Mouse (Mus musculus): Measurements from ENCODE around the gene Ppp2r5d. TPM values are rescaled to one million over a fixed set of nuclear protein-coding genes. Genes with fewer than 3 reads are reported as not detected.

The Ppp2r5d gene
- total RNA-seq, 2 experiments from 2014 or later: 26.9 to 29.1 TPM

DNA sequence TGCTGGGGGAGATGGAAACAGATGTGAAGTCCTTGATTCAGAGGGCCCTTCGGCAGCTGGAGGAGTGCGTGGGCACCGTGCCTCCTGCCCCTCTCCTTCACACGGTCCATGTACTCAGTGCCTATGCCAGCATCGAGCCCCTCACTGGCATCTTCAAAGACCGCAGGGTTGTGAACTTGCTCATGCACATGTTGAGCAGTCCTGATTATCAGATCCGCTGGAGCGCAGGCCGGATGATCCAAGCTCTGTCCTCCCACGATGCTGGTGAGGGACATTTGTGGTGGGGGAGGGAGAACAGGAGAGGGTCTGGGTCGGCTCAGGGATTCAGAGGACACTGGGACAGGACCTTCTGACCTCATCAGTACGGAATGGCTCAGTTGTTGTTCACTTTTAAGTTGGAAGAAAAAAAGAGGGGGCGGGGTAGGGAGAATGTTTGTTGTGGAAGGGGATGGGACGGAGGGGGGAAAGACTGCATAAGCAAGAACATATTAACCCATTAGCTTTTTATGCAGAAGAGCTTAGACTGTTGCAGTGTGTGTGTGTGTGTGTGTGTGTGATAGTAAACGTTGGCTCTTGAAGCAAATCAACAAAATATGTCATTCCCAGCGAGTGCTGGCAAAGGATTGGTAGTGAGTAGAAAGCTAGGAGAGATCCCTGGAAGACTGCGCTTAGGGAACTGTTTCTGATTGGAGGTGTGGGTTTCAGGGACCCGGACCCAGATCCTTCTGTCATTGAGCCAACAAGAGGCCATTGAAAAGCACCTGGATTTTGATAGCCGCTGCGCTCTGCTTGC is 53.0 kb downstream of the Ppp2r5d start:
- intact Hi-C loops (cut with DNase I; ENCODE audit: low total_unique reads): no loop called here
- DNase-seq: no peak

DNA sequence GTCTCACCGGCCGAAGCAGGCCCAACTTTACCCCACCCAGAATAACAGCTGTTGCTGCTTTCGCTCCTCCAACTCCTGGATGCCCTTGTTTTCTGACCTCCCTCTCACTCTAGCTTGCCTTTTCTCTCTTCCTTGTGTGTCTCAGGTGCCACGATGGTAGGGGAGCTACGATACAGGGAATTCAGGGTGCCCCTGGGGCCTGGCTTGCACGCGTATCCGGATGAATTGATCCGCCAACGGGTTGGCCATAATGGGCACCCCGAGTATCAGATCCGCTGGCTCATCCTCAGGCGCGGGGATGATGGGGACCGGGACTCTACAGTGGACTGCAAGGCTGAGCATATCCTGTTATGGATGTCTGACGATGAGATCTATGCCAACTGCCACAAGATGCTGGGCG is 53.6 kb downstream of the Ppp2r5d start:
- intact Hi-C loops (cut with DNase I; ENCODE audit: low total_unique reads): no loop called here
- DNase-seq: no peak

DNA sequence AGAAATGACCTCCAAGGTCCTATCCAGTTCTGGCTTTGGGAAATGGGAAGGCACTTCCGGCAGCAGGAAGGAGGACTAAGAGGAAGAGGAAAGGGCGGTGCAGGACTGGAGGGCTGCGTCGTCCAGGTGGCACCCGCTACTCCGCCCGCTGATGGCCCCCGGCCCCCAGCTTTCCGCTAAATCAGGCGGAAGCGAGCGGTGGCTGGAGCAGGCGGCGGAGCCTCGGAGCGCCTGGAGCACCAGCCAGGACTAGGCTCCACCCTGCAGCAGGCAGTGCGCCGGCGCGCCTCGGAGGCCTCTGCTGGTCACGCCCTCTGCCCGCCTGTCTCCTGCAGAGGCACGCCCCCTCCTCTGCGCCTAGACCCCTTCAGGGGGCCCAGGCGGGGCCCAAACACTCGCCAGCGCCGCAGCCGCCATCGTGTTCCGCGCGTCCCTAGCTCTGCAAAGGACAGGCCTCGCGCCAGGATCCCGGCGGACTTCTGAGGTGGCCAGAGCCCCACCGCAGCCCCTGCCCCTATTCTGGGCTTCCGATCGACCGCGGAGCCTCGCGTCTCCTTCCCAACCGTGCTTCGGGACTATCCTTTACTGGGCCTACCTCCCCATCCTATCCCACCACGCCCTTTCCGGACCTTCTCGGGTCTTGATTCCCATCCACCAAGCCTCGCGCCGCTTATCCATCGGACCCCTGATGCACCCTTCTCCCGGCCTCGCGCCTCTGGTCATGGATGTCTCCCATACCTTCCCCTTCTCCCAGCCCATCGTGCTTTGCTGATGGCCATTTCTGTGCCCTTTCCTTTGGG is 54.5 kb downstream of the Ppp2r5d start, which contains the start of gene Cul7:
Gene Cul7 (plus strand): TSS at position 106 of the 800 bp plus-strand sequence.
- intact Hi-C loops (cut with DNase I; ENCODE audit: low total_unique reads): no loop called here
- peak; percentile 96 for DNase-seq

DNA sequence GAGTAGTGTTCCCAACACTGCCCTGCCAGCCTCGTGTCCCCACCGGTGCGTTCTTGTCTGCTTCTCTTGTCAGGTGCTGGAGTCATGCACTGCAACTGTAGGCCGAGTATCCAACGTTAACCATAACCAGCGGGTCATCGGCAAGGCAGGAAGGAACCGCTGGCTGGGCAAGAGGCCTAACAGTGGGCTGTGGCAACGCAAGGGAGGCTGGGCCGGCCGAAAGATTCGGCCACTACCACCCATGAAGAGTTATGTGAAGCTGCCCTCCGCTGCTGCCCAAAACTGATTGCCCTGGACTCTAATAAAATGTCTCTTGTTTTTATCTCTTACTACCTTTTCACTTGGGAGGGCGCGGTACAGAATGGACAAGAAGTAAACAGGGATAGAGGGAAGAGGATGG is 55.1 kb downstream of the Ppp2r5d start:
- DNase-seq: no peak
- intact Hi-C loops (cut with DNase I; ENCODE audit: low total_unique reads): no loop called here

DNA sequence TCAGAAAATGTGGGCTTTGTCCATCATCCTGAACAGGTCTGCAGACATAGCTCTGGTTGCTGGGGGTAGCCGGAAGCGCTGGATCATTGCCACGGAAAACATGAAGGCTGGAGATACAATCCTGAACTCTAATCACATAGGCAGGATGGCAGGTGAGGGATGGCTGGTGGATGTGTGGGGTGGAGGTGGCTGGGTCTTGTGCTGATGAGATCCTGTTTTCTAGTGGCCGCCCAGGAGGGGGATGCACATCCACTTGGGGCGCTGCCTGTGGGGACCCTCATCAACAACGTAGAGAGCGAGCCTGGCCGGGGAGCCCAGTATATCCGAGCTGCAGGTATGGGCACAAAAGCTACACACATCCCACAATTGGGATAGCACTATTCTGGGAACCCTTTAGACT is 56.5 kb downstream of the Ppp2r5d start:
- intact Hi-C loops (cut with DNase I; ENCODE audit: low total_unique reads): no loop called here
- DNase-seq: no peak

DNA sequence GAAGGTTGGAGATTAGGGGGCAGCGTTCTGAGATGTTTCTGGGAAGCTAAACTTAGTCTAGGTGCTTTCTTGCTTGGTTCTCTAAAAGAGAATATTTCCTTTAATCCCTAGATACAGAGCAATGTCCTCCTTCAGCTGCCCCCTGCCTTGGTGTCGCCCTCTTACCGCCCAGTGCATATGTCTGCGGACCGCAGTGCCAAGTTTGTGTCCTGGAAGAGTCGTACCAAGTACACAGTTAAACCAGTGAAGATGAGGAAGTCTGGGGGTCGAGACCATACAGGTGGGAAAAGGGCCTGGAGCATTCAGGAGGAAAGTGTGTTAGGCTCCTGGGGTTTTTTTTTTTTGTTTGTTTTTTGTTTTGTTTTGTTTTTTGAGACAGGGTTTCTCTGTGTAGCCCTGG is 57.6 kb downstream of the Ppp2r5d start:
- no peak for DNase-seq
- intact Hi-C loops (cut with DNase I; ENCODE audit: low total_unique reads): no loop called here

DNA sequence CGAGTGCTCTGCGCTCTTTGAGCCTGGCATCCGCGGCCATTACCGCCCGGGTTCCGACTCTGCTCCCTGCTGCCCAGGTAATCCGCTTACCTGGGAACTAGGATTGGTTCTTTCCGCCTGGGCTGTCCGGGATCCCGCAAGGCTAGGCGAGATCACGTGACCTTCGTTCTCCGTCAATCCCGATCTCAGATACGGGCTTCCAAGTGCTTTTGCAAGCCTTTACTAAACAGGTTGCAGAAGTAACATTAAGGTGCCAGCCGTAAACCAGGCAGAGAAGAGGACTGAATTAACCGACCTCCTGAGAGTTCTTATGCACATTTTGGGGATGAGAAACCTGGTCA is 58.6 kb downstream of the Ppp2r5d start:
- DNase-seq: no peak
- intact Hi-C loops (cut with DNase I; ENCODE audit: low total_unique reads): no loop called here

DNA sequence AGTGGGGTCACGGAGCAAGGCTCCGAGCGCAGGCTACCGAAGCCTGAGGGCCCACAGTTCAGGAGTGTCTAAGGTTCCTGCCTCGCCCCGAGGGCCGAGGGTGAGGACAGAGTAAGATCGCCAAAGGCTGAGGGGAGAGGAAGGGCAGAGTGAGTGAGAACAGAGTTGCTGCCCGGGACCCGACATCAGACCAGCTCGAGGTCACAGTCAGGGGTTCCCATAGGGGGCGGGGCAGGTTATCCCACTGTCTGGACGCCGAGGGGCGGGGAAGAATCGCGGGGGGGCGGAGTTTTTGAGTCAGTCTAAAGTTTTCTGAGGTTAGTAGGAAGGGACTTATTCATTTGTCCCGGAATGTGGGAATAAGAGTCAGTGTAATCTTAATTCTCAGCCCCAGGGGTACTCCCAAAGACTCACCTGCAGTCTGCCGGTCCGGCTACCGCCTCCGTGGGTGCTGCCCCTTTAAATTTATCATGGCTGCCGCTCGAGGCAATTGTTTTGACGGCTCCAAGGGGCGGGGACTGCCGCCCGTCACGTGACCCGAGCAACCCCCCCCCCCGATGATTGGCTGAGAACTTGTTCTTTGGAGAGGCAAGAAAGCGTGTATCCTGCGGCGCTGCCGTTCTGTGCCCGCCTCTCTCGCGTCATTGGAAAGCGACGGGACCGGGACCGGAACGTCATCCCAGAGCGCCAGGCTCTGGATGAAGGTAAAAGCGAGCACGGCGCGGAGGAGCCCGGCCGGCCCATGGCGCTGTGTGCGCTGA is 59.2 kb downstream of the Ppp2r5d start, which contains the start of the genes Klc4 and Mrpl2:
Gene Klc4 (minus strand): TSS at position 462 of the 761 bp plus-strand sequence.
Gene Mrpl2 (plus strand): TSS at position 669 of the 761 bp plus-strand sequence.
- intact Hi-C loops (cut with DNase I; ENCODE audit: low total_unique reads): no loop called here

DNA sequence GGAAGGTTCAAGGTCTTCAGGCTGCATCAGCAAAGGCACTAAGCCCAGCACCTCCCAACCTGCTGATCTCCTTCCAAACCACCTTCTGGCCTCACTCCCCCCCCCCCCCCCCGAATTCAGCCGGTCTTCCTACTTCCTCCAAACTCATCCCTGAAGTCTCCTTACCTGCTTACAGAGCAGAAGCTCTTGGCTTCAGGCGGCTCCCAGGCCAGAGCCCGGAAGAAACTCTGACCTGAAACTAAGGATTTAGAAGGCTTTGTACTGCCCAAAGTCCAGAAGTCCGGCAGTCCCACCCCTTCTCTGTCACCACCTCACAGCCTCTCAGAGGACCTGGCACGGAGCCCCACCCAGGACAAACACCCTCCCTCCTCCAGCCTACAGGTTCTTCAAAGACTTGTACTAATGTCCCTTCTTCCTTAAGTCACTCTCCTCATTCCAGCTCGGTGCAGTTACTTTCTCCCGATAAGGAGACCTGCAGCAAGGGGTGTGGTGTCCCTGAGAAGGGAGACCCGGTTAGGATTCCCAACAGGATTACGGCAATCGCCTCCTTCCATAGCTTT is 59.9 kb downstream of the Ppp2r5d start:
- peak; percentile 48 for DNase-seq

More for the DNA sequence above, 59.2 kb downstream of the Ppp2r5d start, which contains the start of the genes Klc4 and Mrpl2:
- DNase-seq: peak; percentile 97

DNA sequence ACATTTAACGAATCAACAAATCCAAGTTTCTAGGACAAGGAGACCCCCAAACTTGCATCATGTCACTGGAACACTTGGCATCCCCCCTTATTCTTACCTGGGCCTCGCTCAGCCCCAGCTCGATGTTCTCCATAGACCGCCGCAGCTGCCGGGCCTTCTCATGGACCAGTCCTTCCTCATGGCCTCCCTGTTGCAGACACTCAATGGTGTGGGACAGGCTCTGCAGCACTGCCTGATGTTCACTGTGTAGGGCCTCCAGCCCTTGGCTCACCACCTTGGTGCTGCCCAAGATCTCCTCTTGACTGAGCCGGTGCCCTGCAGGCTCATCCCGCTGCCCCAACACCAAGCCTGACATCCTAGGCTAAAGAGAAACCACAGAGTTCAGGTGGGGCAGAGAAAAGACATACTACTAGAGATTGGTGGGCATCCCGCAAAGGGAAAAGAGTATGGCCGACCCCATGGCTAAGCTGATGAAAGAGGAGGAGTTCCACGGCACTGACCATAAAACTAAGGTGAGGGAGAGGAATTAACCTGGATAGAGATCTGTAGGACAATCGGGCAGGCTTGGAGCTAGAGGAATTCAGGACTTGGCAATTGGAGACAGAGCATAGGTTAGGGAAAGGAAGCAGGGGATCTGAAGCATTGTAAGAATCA is 60.6 kb downstream of the Ppp2r5d start:
- intact Hi-C loops (cut with DNase I; ENCODE audit: low total_unique reads): no loop called here
- DNase-seq: no peak

More for the DNA sequence above, 59.9 kb downstream of the Ppp2r5d start:
- intact Hi-C loops (cut with DNase I; ENCODE audit: low total_unique reads): no loop called here

DNA sequence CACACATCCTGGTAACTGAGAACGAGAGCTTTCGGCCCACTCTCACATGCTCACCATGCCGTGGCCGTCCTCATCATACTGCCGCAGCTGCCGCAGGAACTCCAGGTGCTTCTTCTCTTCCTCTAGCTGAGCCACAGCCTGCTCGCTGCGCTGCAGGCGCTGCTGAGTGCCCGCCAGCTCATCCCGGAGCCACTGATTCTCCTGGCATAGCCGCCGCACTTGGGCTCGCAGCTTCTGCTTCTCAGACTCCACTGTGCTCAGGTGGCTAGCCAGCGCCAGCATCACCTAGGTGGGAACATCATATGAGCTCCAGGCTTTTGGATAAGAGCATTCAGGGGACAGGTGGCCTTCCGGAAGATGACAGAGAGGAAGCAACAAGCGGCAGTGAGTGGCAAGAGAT is 62.9 kb downstream of the Ppp2r5d start:
- no peak for DNase-seq
- intact Hi-C loops (cut with DNase I; ENCODE audit: low total_unique reads): no loop called here

DNA sequence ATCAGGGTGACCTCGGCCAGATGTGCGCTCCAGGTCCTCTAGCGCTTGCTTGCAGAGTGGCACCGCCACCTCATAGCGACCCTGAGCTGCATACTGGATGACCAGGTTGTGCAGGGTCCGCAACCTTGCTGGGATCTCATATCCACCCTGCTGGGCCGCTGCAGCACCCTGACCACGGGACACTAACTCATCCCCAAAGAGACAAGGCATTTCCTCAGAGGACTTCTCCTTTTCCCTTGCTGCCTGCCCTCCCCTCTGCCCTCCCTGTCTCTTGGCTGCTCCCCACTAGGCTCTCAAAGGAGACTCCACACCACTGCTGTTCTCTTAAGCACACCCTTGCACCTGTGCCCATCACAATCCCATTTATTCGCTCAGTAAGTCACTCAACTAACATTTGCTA is 65.0 kb downstream of the Ppp2r5d start:
- no peak for DNase-seq
- intact Hi-C loops (cut with DNase I; ENCODE audit: low total_unique reads): loop anchor here (5.0 kb wide), 1 partner anchor 113 kb away; no protein-coding TSS in a partner anchor

DNA sequence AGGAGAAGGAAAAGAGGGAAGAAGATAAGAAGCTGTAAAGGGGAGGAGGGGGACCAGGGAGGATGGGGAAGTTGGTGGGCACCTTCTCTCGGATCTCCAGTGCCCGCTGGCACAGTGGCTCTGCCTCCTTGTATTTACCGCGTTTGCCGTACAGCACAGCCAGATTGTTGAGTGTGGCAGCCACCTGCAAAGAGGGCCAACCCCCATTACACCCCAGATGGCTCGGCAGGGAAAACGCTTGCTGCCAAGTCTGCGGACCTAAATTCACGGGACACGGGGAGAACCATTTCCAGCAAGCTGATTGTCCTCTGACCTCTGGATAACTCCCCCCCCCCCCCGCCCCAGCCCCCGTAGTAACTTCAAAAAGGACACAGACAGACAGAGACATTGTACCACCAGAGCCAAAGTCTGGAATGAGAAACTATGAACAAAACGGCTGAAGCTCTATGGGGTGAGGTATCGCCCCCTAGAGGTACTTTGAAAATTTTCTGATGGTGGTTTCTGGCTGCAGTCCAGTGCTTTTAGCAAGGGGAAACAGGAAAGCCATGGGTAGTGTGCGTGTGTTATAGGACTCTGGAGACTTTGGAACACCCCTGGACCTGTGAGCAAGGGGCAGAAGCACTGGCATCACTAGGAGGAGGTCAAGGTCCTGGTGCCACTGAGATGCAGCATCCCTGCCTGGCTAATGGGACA is 67.9 kb downstream of the Ppp2r5d start:
- peak; percentile 63 for DNase-seq
- intact Hi-C loops (cut with DNase I; ENCODE audit: low total_unique reads): loop anchor here (5.0 kb wide), 1 partner anchor 110 kb away; no protein-coding TSS in a partner anchor

Other genes starting within 250 kb of the Ppp2r5d start
- gene Ttbk1, start 217.4 kb downstream of the Ppp2r5d start, total RNA-seq (2021): 1 to 10 TPM; 3.3 to 4.6 TPM
- 1 to 10 TPM; 4.8 to 6.3 TPM for gene Dnph1, start 208.4 kb downstream of the Ppp2r5d start, total RNA-seq (2021)
- gene Cul9, start 158.7 kb downstream of the Ppp2r5d start, total RNA-seq (2021): 10 to 100 TPM in 1 of 2 experiments, 1 to 10 TPM in 1; 9.5 to 11.9 TPM
- 10 to 100 TPM; 48.7 to 66.2 TPM for gene Srf, start 148.9 kb downstream of the Ppp2r5d start, total RNA-seq (2021)
- gene Ptk7, start 75.6 kb downstream of the Ppp2r5d start, total RNA-seq (2021): 1 to 10 TPM; 5.8 to 7.2 TPM
- gene Klc4, start 59.1 kb downstream of the Ppp2r5d start, total RNA-seq (2021): 10 to 100 TPM; 13.7 to 14.9 TPM
- 100 to 1,000 TPM; 102 to 107 TPM for gene Mrpl2, start 58.9 kb downstream of the Ppp2r5d start, total RNA-seq (2021)
- 10 to 100 TPM; 20.1 to 25.5 TPM for gene Cul7, start 54.8 kb downstream of the Ppp2r5d start, total RNA-seq (2021)
- gene Rrp36, start 30.8 kb downstream of the Ppp2r5d start, total RNA-seq (2021): 10 to 100 TPM in 1 of 2 experiments, 1 to 10 TPM in 1; 9.5 to 11.8 TPM
- 10 to 100 TPM; 46.2 to 57.6 TPM for gene Mea1, start 26.3 kb downstream of the Ppp2r5d start, total RNA-seq (2021)
- gene Klhdc3, start 24.2 kb downstream of the Ppp2r5d start, total RNA-seq (2021): 100 to 1,000 TPM; 150 to 154 TPM
- gene Pex6, start 6.4 kb upstream of the Ppp2r5d start, total RNA-seq (2021): 10 to 100 TPM; 10.1 to 11.2 TPM
- gene Gnmt, start 24.1 kb upstream of the Ppp2r5d start, total RNA-seq (2021): under 1 TPM; 0.41 to 0.75 TPM
- gene Cnpy3, start 47.1 kb upstream of the Ppp2r5d start, total RNA-seq (2021): 10 to 100 TPM; 11.3 to 16.5 TPM
- not detected for gene Ptcra, start 58.6 kb upstream of the Ppp2r5d start, total RNA-seq (2021)
- 10 to 100 TPM; 37.8 to 40.2 TPM for gene 2310039H08Rik, start 67.5 kb upstream of the Ppp2r5d start, total RNA-seq (2021)
- gene Rpl7l1, start 77.6 kb upstream of the Ppp2r5d start, total RNA-seq (2021): 10 to 100 TPM; 54.3 to 57.3 TPM
- gene Bicral, start 153.4 kb upstream of the Ppp2r5d start, total RNA-seq (2021): 10 to 100 TPM in 1 of 2 experiments, 1 to 10 TPM in 1; 9.4 to 10.5 TPM
- gene Tbcc, start 185.6 kb upstream of the Ppp2r5d start, total RNA-seq (2021): 10 to 100 TPM; 12.9 to 14.5 TPM
- not detected for gene Prph2, start 205.3 kb upstream of the Ppp2r5d start, total RNA-seq (2021)